Mouse (Mus musculus) limb, embryonic 14.5 days (tissue): Measurements from ENCODE around the gene Sgsm3. TPM values are rescaled to one million over a fixed set of nuclear protein-coding genes. Genes with fewer than 3 reads are reported as not detected.

Experiments
- ATAC-seq: fragments of 200-750 bp; cut with Nextera tagmentation; 2 replicates; pipeline ENCODE4 v1.8.0; 2017; ENCODE audit warnings: low read depth, moderate number of reproducible peaks, moderate TSS enrichment; ENCODE audit not compliant: low FRiP score
- DNase-seq: peaks from one replicate; pipeline ENCODE4 v3.0.0-alpha.2; 2015; ENCODE audit warnings: low spot score
- H3K27ac ChIP-seq: fragments of 300-500 bp; sonication (generic); replicated peaks from 2 replicates; pipeline ENCODE4 v1.5.1; 2014; ENCODE audit warnings: low read depth, mild to moderate bottlenecking, low read length, moderate library complexity, mixed read lengths
- H3K27me3 ChIP-seq: fragments of 300-500 bp; sonication (generic); 2 replicates; pipeline ENCODE4 v1.6.1; 2014; ENCODE audit warnings: low read length, mixed read lengths; ENCODE audit not compliant: control insufficient read depth, insufficient read depth
- H3K36me3 ChIP-seq: fragments of 300-500 bp; sonication (generic); 2 replicates; pipeline ENCODE4 v1.6.1; 2014; ENCODE audit warnings: mild to moderate bottlenecking, low read length, moderate library complexity, mixed read lengths; ENCODE audit not compliant: control insufficient read depth, insufficient read depth
- H3K4me1 ChIP-seq: fragments of 300-500 bp; sonication (generic); 2 replicates; pipeline ENCODE4 v1.6.1; 2014; ENCODE audit warnings: antibody characterized with exemption, low read length, mixed read lengths; ENCODE audit not compliant: control insufficient read depth, insufficient read depth
- H3K4me2 ChIP-seq: fragments of 300-500 bp; sonication (generic); replicated peaks from 2 replicates; pipeline ENCODE4 v1.6.1; 2014; ENCODE audit warnings: low read depth, mild to moderate bottlenecking, low read length, moderate library complexity; ENCODE audit not compliant: severe bottlenecking
- H3K4me3 ChIP-seq: fragments of 300-500 bp; sonication (generic); replicated peaks from 2 replicates; pipeline ENCODE4 v1.5.1; 2014; ENCODE audit warnings: low read length
- H3K9ac ChIP-seq: fragments of 300-500 bp; sonication (generic); 2 replicates; pipeline ENCODE4 v1.6.1; 2014; ENCODE audit warnings: mild to moderate bottlenecking, low read depth, low read length, moderate library complexity; ENCODE audit not compliant: severe bottlenecking
- H3K9me3 ChIP-seq: fragments of 300-500 bp; sonication (generic); 2 replicates; pipeline ENCODE4 v1.6.1; 2016; ENCODE audit warnings: low read length; ENCODE audit not compliant: control insufficient read depth
- POLR2A ChIP-seq: fragments of 200-500 bp; IDR thresholded peaks from 2 replicates; pipeline ENCODE4 v1.8.0; 2012; ENCODE audit warnings: inconsistent platforms, mild to moderate bottlenecking, moderate library complexity, borderline replicate concordance; ENCODE audit not compliant: insufficient read depth, insufficient read length; ENCODE audit errors: extremely low read depth
- whole genome bisulfite sequencing: fragments of 180-500 bp; shearing (Covaris S2); extraction: QIAGEN DNeasy Blood & Tissue Kit; methylation state at CpG from one replicate; pipeline ENCODE4 v1.1.7; 2014; 5-methylcytosine and 5-hydroxymethylcytosine counted together
- polyA plus RNA-seq, 2 experiments: library from polyadenylated mRNA; depleted of rRNA in 1 of 2; stranded (reverse) in 1 of 2; unstranded in 1 of 2; fragments of >200 nt; fragmentation: Nextera tagmentation in 1 of 2; extraction: Ambion mirVana in 1 of 2; gene quantifications; 2 replicates each; pipeline versions ENCODE4 v1.2.1 to v1.2.3; 2012 to 2014

The Sgsm3 gene
- polyA plus RNA-seq, 2 experiments, result 26.2 to 32.1 TPM

DNA sequence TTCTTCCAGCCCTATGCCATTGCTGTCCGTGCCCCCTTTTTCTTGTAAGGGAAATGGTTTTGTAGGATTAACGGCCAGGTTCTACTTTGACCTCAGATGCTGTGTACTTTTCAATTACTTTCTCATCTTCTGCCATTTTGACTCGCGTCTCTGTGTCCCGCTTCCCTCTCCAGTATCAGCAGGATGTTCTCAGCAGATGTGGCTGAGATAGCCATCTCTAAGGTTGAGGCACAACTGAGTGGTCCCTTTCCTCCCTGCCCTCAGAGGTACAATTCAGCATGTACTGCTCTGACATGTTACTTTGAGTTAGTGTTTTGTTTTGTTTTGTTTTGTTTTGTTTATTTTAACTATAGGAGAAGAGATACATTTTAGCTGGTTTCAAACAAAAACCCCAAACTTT is 42.7 kb upstream of the Sgsm3 start:
- H3K4me1 ChIP-seq, result no peaks in the 10 kb centered on the region
- H3K4me2 ChIP-seq, result no peak overlapping the region
- no peak for TF ChIP-seq POLR2A
- no peak overlapping the region for H3K4me3 ChIP-seq
- ATAC-seq (no peak), DNase-seq (no peak)
- WGBS, result 90% methylated on average over 5 of the region's 5 CpGs
- no peaks in the 10 kb centered on the region for H3K9me3 ChIP-seq
- H3K9ac ChIP-seq, result no peak overlapping the region
- no peak overlapping the region for H3K27ac ChIP-seq
- no peaks in the 10 kb centered on the region for H3K27me3 ChIP-seq
- H3K36me3 ChIP-seq, result peaks cover 51% of the 10 kb centered on the region

DNA sequence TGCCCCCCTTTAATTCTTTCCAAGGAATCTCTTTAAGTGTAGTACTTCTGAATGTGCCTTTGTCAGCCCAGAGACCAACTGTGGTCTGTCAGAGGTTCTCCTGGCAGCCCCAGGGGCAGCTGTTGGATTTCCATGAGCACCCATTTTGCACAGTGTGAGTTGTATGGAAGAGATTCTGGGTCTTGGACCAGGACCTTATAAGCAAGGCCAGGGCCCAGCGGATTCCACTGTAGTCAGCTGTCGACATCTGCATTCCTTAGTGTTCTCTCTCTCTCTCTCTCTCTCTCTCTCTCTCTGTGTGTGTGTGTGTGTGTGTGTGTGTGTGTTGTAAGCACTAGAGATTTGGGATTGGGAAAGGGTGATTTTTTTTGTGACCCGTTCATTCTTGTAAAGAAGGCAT is 40.9 kb upstream of the Sgsm3 start:
- no peak for TF ChIP-seq POLR2A
- WGBS, result 75% methylated on average over 3 of the region's 3 CpGs
- Histone ChIP-seq H3K27ac (no peak overlapping the region), H3K36me3 (peaks cover 44% of the 10 kb centered on the region), H3K4me2 (no peak overlapping the region), H3K9me3 (no peaks in the 10 kb centered on the region), H3K27me3 (no peaks in the 10 kb centered on the region), H3K4me1 (no peaks in the 10 kb centered on the region), H3K9ac (no peak overlapping the region), H3K4me3 (no peak overlapping the region)
- ATAC-seq (no peak), DNase-seq (no peak)

DNA sequence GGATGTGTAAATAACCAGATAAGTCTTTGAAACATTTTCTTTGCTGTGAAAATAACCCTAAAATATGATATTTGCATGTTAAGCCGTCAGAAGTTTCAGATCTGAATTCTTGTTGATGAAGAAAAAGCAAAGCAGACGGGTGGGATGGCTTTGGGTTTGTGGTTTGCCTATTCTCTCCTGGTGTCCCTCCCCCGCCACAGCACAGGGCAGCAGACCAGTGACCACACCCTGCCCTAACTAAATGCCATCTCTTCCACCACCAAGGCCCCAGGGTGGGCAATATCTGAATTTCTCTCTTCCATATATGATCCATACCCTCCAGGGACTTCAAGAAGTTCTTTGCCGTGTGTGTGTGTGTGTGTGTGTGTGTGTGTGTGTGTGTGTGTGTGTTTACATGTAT is 39.0 kb upstream of the Sgsm3 start:
- Histone ChIP-seq H3K9ac (no peak overlapping the region), H3K4me1 (no peaks in the 10 kb centered on the region), H3K27ac (no peak overlapping the region), H3K27me3 (no peaks in the 10 kb centered on the region), H3K4me2 (no peak overlapping the region), H3K9me3 (no peaks in the 10 kb centered on the region), H3K36me3 (peaks cover 35% of the 10 kb centered on the region), H3K4me3 (no peak overlapping the region)
- no peak for ATAC-seq
- WGBS, result 79% methylated on average over 4 of the region's 4 CpGs
- no peak for DNase-seq
- no peak for TF ChIP-seq POLR2A

GRCm38 (mm10) chr15:80939401-80939800 is 38.2 kb upstream of the Sgsm3 start:
- DNase-seq, result no peak
- H3K36me3 ChIP-seq, result peaks cover 31% of the 10 kb centered on the region
- H3K27me3 ChIP-seq, result no peaks in the 10 kb centered on the region
- 87% methylated on average over 5 of the region's 5 CpGs for WGBS
- no peaks in the 10 kb centered on the region for H3K4me1 ChIP-seq
- TF ChIP-seq POLR2A, result no peak
- H3K9me3 ChIP-seq, result no peaks in the 10 kb centered on the region
- H3K27ac ChIP-seq, result no peak overlapping the region
- no peak overlapping the region for H3K4me2 ChIP-seq
- no peak overlapping the region for H3K9ac ChIP-seq
- ATAC-seq, result no peak
- no peak overlapping the region for H3K4me3 ChIP-seq

DNA sequence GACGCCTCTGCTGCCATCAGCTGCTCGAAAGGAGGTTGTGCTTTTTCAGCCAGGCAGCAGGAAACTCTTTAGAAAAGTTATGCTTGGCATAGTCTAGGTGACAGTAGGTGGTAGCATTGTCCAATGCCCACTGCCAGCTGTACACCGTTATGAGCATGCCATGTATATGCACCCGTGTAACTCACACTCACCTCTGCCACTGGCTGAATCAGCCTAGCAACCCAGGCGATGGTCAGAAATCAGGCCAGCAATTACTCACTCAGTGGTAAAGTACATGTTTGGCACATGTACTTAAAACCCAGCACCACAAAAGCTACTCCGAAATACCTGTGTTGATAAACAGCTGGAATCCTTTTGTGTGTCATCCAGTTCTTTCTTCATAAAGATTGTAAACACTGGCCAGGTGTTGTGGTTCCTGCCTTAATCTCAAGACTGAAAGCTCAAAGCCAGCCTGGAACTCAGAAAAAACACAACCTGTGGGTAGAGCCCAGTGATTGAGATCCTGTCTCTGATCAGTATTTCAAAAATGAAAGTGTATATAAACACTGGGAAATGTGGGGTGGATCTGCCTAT is 36.0 kb upstream of the Sgsm3 start:
- Histone ChIP-seq H3K9me3 (no peaks in the 10 kb centered on the region), H3K36me3 (peaks cover 18% of the 10 kb centered on the region; the same call in 1 of the 2 replicates), H3K4me2 (no peak overlapping the region), H3K4me1 (no peaks in the 10 kb centered on the region), H3K9ac (no peak overlapping the region), H3K4me3 (no peak overlapping the region), H3K27ac (no peak overlapping the region), H3K27me3 (no peaks in the 10 kb centered on the region)
- TF ChIP-seq POLR2A, result no peak
- DNase-seq, result no peak
- no peak for ATAC-seq
- 85% methylated on average over 6 of the region's 6 CpGs for WGBS

- Histone ChIP-seq H3K9ac (no peak overlapping the region), H3K4me2 (no peak overlapping the region), H3K4me1 (peaks cover 6% of the 10 kb centered on the region), H3K36me3 (no peaks in the 10 kb centered on the region), H3K9me3 (no peaks in the 10 kb centered on the region), H3K4me3 (no peak overlapping the region), H3K27me3 (no peaks in the 10 kb centered on the region), H3K27ac (no peak overlapping the region)
- ATAC-seq (no peak), DNase-seq (peak; percentile 27)
- no peak for TF ChIP-seq POLR2A
- WGBS, result 59% methylated on average over 3 of the region's 3 CpGs
Observed at GRCm38 (mm10) chr15:80945851-80946250, 31.7 kb upstream of the Sgsm3 start.
